Comparison of ENCODE assay signal across 8 mouse cellular contexts in the genomic region with DNA sequence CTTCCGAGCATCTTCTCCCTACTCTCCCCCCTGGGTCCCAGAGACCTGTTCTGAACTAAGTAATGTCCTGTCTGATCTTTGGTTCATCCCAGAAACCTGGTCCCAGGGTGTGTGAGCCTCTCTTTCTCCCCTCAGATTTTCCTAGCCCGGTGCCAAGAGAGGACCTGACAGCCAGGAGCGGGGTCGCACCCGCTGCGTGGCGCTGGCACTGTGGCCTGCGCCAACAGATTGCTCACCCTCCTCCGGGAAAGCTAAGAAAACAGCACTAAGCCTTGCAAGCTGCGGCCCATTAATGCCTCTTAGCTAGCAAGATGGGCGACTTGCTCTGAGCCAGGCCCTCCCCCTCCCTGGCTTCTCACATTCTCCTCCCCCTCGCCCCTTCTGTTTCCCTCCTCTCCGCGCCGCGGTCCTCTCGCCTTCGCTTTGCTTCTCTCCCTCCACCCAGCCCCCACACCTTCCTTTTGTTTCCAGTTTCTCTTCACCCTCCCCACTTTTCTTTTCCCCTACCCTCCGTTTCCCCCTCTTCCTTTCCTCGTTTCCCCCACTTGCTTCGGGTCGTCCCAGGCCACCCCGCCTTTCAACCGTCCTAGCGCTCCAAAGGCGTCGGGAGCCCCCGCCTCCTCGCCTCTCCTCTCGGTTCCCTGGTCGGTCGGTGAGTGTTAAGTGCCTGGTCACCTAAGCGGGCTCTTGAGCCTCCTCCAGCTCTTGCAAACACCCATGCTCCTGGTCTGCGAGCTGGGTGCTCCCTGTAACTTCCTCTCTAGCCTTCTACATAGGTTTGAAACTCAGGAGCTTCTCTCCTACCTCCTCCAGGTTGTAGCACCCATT. TPM values are rescaled to one million over a fixed set of nuclear protein-coding genes. Genes with fewer than 3 reads are reported as not detected.
DNase-seq lines count a peak whose midpoint lies in the region; ATAC-seq lines count a peak whose summit lies in the region.

No protein-coding gene starts in this region.

- peak; percentile 60 for ATAC-seq in hindbrain, embryonic 16.5 days
- ATAC-seq in liver, embryonic 13.5 days (ENCODE audit: low read depth), result no peak

- peak overlapping the region; percentile 71 for H3K9ac ChIP-seq in hindbrain, embryonic 16.5 days (ENCODE audit: low read depth, low read length)
- no peak overlapping the region for H3K9ac ChIP-seq in liver, embryonic 13.5 days

- no peaks in the 10 kb centered on the region for H3K36me3 ChIP-seq in embryonic facial prominence, embryonic 10.5 days (replicated peaks)
- H3K36me3 ChIP-seq in hindbrain, embryonic 16.5 days (ENCODE audit: control insufficient read depth, insufficient read depth, low read length), result no peaks in the 10 kb centered on the region
- H3K36me3 ChIP-seq in liver, embryonic 13.5 days, result no peaks in the 10 kb centered on the region

- H3K4me2 ChIP-seq in hindbrain, embryonic 16.5 days (ENCODE audit: low read length), result peak overlapping the region; percentile 55
- H3K4me2 ChIP-seq in liver, embryonic 13.5 days, result peak overlapping the region; percentile 54

- peak overlapping the region; percentile 59; the same call in 1 of the 2 replicates for H3K27ac ChIP-seq in embryonic facial prominence, embryonic 10.5 days (replicated peaks)
- H3K27ac ChIP-seq in hindbrain, embryonic 16.5 days (ENCODE audit: low read depth, low read length), result peak overlapping the region; percentile 90
- H3K27ac ChIP-seq in liver, embryonic 13.5 days, result no peak overlapping the region

- peaks cover 100% of the 10 kb centered on the region for H3K27me3 ChIP-seq in embryonic facial prominence, embryonic 10.5 days (replicated peaks; ENCODE audit: low read depth, poor library complexity, severe bottlenecking)
- peaks cover 22% of the 10 kb centered on the region for H3K27me3 ChIP-seq in hindbrain, embryonic 16.5 days (replicated peaks; ENCODE audit: control insufficient read depth, insufficient read depth, low read length)
- H3K27me3 ChIP-seq in liver, embryonic 13.5 days, result peaks cover 100% of the 10 kb centered on the region

- H3K9me3 ChIP-seq in embryonic facial prominence, embryonic 10.5 days, result no peaks in the 10 kb centered on the region
- H3K9me3 ChIP-seq in hindbrain, embryonic 16.5 days (ENCODE audit: control insufficient read depth, low read length), result no peaks in the 10 kb centered on the region
- H3K9me3 ChIP-seq in liver, embryonic 13.5 days (replicated peaks), result no peaks in the 10 kb centered on the region

- H3K4me1 ChIP-seq in embryonic facial prominence, embryonic 10.5 days, result peaks cover 47% of the 10 kb centered on the region
- peaks cover 12% of the 10 kb centered on the region for H3K4me1 ChIP-seq in hindbrain, embryonic 16.5 days (ENCODE audit: control insufficient read depth, insufficient read depth, low read depth, low read length)
- H3K4me1 ChIP-seq in liver, embryonic 13.5 days (replicated peaks), result peaks cover 12% of the 10 kb centered on the region; the same call in 1 of the 2 replicates

- DNase-seq in adrenal gland, postnatal 10 days, result peak; percentile 14
- no peak for DNase-seq in adrenal gland, adult 2 months
- DNase-seq in ES-CJ7 (ENCODE audit: low read depth, low spot score), result peak; percentile 84
- peak; percentile 77 for DNase-seq in embryonic facial prominence, embryonic 10.5 days (ENCODE audit: low spot score)
- no peak for DNase-seq in liver, embryonic 13.5 days
- peak; percentile 78 for DNase-seq in retina, postnatal 1 day
- no peak for DNase-seq in urinary bladder, postnatal 4 days (ENCODE audit: low spot score in 2 of 2)

- under 1% methylated on average over 34 of the region's 34 CpGs for WGBS in embryonic facial prominence, embryonic 10.5 days
- WGBS in hindbrain, embryonic 16.5 days, result under 1% methylated on average over 34 of the region's 34 CpGs
- WGBS in liver, embryonic 13.5 days (ENCODE audit: insufficient replicate concordance), result 1% methylated on average over 34 of the region's 34 CpGs

- H3K4me3 ChIP-seq in embryonic facial prominence, embryonic 10.5 days, result peak overlapping the region; percentile 55
- H3K4me3 ChIP-seq in hindbrain, embryonic 16.5 days (ENCODE audit: low read length), result peak overlapping the region; percentile 40
- peak overlapping the region; percentile 34 for H3K4me3 ChIP-seq in liver, embryonic 13.5 days (replicated peaks)

RNA-seq across cellular contexts. Expression of a gene that starts 7.8 kb away (rescaled TPM):
- total RNA-seq in adrenal gland, postnatal 10 days (2021), result 10 to 100 TPM; 21.9 to 41.4 TPM
- 1 to 10 TPM; 4.1 to 4.7 TPM for total RNA-seq in adrenal gland, adult 2 months (2021)
- polyA plus RNA-seq in adrenal gland, adult 2 months (2012; rRNA removed), result 1.7 TPM in 2 replicates
- 2.9 and 3.4 TPM in 2 replicates for polyA plus RNA-seq in embryonic facial prominence, embryonic 10.5 days (2016; fragmentation: Nextera tagmentation; extraction: Ambion mirVana)
- polyA plus RNA-seq in hindbrain, embryonic 16.5 days (2015; fragmentation: Nextera tagmentation; extraction: Ambion mirVana), result 76.5 and 87.1 TPM in 2 replicates
- 10.0 and 10.4 TPM in 2 replicates for polyA plus RNA-seq in liver, embryonic 13.5 days (2015; fragmentation: Nextera tagmentation; extraction: Ambion mirVana)

Comparison
In these comparisons a context has a peak if more than half of its experiments do, and no peak if none do; other contexts are left out.
1. DNase-seq: peak in adrenal gland, postnatal 10 days (single experiment), ES-CJ7 (single experiment), embryonic facial prominence, embryonic 10.5 days (single experiment) and retina, postnatal 1 day (single experiment); none in adrenal gland, adult 2 months (single experiment), liver, embryonic 13.5 days (single experiment) and urinary bladder, postnatal 4 days (0 of 2).
2. Peak in every context shown above with its lines, with median percentiles within 50 percentile points of each other: H3K4me3 ChIP-seq.